Mouse (Mus musculus): Measurements from ENCODE around the gene Eloa.

- TF ChIP-seq POLR2A (IDR thresholded peaks at IDR 0.05; ENCODE audit: extremely low read depth, insufficient read depth, low read length) (no peak), CTCF (IDR thresholded peaks at IDR 0.05; ENCODE audit: low read depth, low read length) (no peak)
Measured at GRCm38 (mm10) chr4:136006821-136007220, 14.7 kb downstream of the Eloa start.
